ENCODE assay signal across 23 mouse cellular contexts in genomic region chr6:68302133-68302532, GRCm38 (mm10).
"Had no signal": no experiment of that assay in that cellular context is flagged by ENCODE, and none has a peak within 500 bp of the region (broad histone marks: within the 10 kb centered on the region; RNA-seq: fewer than 3 reads in every experiment).

No protein-coding gene starts in this region.

- H3K27ac ChIP-seq: kidney, embryonic 15.5 days; limb, embryonic 12.5 days; limb, embryonic 15.5 days; liver, embryonic 14.5 days; lung, embryonic 15.5 days; midbrain, embryonic 10.5 days; midbrain, embryonic 13.5 days; neural tube, embryonic 13.5 days; stomach, embryonic 15.5 days had no signal

- H3K27me3 ChIP-seq: kidney, embryonic 15.5 days; limb, embryonic 12.5 days; limb, embryonic 15.5 days; lung, embryonic 15.5 days; megakaryocyte, embryonic 14.5 days; midbrain, embryonic 13.5 days; neural tube, embryonic 13.5 days; stomach, embryonic 15.5 days had no signal

- DNase-seq: kidney, adult 11 months; kidney, postnatal 14 days; kidney, postnatal 4 days; left cerebral cortex, postnatal 4 days; liver, postnatal 0 days; lung, postnatal 14 days; right cerebral cortex, adult 18-20 months; right cerebral cortex, postnatal 14 days; right cerebral cortex, postnatal 4 days; thymus, postnatal 25 days had no signal

- H3K4me3 ChIP-seq: kidney, embryonic 15.5 days; limb, embryonic 12.5 days; limb, embryonic 15.5 days; lung, embryonic 15.5 days; megakaryocyte, embryonic 14.5 days; midbrain, embryonic 10.5 days; midbrain, embryonic 13.5 days; myocyte; neural tube, embryonic 13.5 days; stomach, embryonic 15.5 days had no signal

- ATAC-seq: liver, postnatal 0 days; midbrain, embryonic 13.5 days; midbrain, embryonic 16.5 days had no signal

- H3K4me2 ChIP-seq: kidney, embryonic 15.5 days; limb, embryonic 12.5 days; limb, embryonic 15.5 days; liver, embryonic 11.5 days; lung, embryonic 15.5 days; midbrain, embryonic 13.5 days; neural tube, embryonic 13.5 days; stomach, embryonic 15.5 days had no signal

- H3K9me3 ChIP-seq: kidney, embryonic 15.5 days; limb, embryonic 12.5 days; limb, embryonic 15.5 days; lung, embryonic 15.5 days; megakaryocyte, embryonic 14.5 days; midbrain, embryonic 10.5 days; midbrain, embryonic 13.5 days; neural tube, embryonic 13.5 days; stomach, embryonic 15.5 days had no signal

- H3K4me1 ChIP-seq: kidney, embryonic 15.5 days; limb, embryonic 12.5 days; limb, embryonic 15.5 days; lung, embryonic 15.5 days; megakaryocyte, embryonic 14.5 days; midbrain, embryonic 10.5 days; midbrain, embryonic 13.5 days; neural tube, embryonic 13.5 days; stomach, embryonic 15.5 days had no signal

- H3K9ac ChIP-seq: kidney, embryonic 15.5 days; limb, embryonic 12.5 days; limb, embryonic 15.5 days; liver, embryonic 14.5 days; liver, postnatal 0 days; lung, embryonic 15.5 days; midbrain, embryonic 13.5 days; neural tube, embryonic 13.5 days; stomach, embryonic 15.5 days had no signal

- H3K36me3 ChIP-seq: kidney, embryonic 15.5 days; limb, embryonic 12.5 days; limb, embryonic 15.5 days; lung, embryonic 15.5 days; midbrain, embryonic 10.5 days; midbrain, embryonic 13.5 days; neural tube, embryonic 13.5 days; stomach, embryonic 15.5 days had no signal
